Mouse (Mus musculus) liver, embryonic 15.5 days (tissue): ENCODE results near the gene Usp20. TPM values are rescaled to one million over a fixed set of nuclear protein-coding genes. Genes with fewer than 3 reads are reported as not detected.

Experiments used
- ATAC-seq: fragments of 200-750 bp; cut with Nextera tagmentation; 2 replicates; pipeline ENCODE4 v1.8.0; 2017; ENCODE audit warnings: moderate number of reproducible peaks, mild to moderate bottlenecking, moderate library complexity; ENCODE audit not compliant: insufficient read depth
- H3K27ac ChIP-seq: fragments of 300-500 bp; sonication (generic); replicated peaks from 2 replicates; pipeline ENCODE4 v1.5.1; 2015; ENCODE audit warnings: mild to moderate bottlenecking, inconsistent platforms
- H3K27me3 ChIP-seq: fragments of 300-500 bp; sonication (generic); 2 replicates; pipeline ENCODE4 v1.6.1; 2015; ENCODE audit warnings: mild to moderate bottlenecking, inconsistent platforms
- H3K36me3 ChIP-seq: fragments of 300-500 bp; sonication (generic); replicated peaks from 2 replicates; pipeline ENCODE4 v1.6.1; 2015; ENCODE audit warnings: moderate library complexity, mild to moderate bottlenecking, inconsistent platforms
- H3K4me1 ChIP-seq: fragments of 300-500 bp; sonication (generic); replicated peaks from 2 replicates; pipeline ENCODE4 v1.6.1; 2015; ENCODE audit warnings: inconsistent platforms
- H3K4me2 ChIP-seq: fragments of 300-500 bp; sonication (generic); 2 replicates; pipeline ENCODE4 v1.6.1; 2015; ENCODE audit warnings: moderate library complexity, mild to moderate bottlenecking, inconsistent platforms
- H3K4me3 ChIP-seq: fragments of 300-500 bp; sonication (generic); replicated peaks from 2 replicates; pipeline ENCODE4 v1.5.1; 2015; ENCODE audit warnings: mild to moderate bottlenecking, inconsistent platforms
- H3K9ac ChIP-seq: fragments of 300-500 bp; sonication (generic); 2 replicates; pipeline ENCODE4 v1.6.1; 2015; ENCODE audit warnings: moderate library complexity, mild to moderate bottlenecking, inconsistent platforms
- H3K9me3 ChIP-seq: fragments of 300-500 bp; sonication (generic); replicated peaks from 2 replicates; pipeline ENCODE4 v1.6.1; 2016; ENCODE audit warnings: inconsistent platforms
- WGBS: fragments of 180-500 bp; shearing (Covaris S2); methylation state at CpG from one replicate; pipeline ENCODE4 v1.1.7; 2015; ENCODE audit warnings: mixed read lengths; ENCODE audit not compliant: insufficient replicate concordance; 5-methylcytosine and 5-hydroxymethylcytosine counted together
- polyA plus RNA-seq: library from polyadenylated mRNA; unstranded; fragments of >200 nt; fragmentation: Nextera tagmentation; extraction: Ambion mirVana; gene quantifications from 2 replicates; pipeline ENCODE4 v1.2.1, GENCODE M21; 2015

The Usp20 gene
- polyA plus RNA-seq, 1 experiment from 2014 or later = 4.3 TPM

DNA sequence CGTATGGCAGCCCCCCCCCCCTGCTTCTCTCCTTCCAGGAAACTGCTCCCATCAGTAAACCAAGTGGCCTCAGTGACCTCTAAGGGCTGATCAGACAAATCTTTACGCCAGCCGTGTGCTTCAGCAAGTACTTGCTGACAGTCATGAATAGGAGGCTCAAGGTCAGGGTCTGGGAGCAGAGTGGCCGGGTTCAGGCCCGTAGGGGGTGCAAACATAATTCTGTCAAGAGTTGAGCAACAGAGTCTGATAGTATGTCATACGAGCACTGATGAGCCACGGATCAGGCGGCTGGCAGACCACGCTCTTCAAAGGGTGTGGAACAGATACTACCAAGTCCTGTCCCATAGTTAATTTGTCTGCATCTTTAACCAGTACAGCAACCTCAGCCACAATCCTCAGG, 8.1 kb downstream of the Usp20 start:
- WGBS = 69% methylated on average over 9 of the region's 9 CpGs
- Histone ChIP-seq H3K27ac (no peak overlapping the region), H3K4me2 (no peak overlapping the region), H3K9ac (no peak overlapping the region), H3K9me3 (no peaks in the 10 kb centered on the region), H3K4me1 (peaks cover 8% of the 10 kb centered on the region), H3K27me3 (no peaks in the 10 kb centered on the region), H3K4me3 (no peak overlapping the region), H3K36me3 (no peaks in the 10 kb centered on the region)
- no peak for ATAC-seq

DNA sequence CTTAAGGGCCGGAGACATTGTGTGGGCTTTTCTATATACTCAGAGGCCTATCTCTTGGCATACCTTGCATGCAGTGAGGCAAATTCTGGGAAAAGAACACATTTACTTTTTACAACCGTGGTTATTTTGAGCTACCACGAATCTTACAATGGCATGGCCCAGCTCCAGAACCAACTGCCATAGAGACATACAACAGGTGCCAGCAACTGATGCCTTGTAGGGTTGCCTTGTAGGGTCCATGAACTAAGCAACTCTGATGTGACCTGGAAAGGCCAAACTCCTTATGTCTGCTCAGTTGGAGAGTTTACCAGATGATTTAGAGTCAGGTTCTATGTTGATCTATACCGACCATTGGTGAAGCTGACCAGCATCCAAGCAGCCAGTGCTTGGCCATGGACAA, 12.8 kb downstream of the Usp20 start:
- Histone ChIP-seq H3K4me1 (0 out of 2 replicates have a peak, but pooled peaks cover 3% of the 10 kb centered on the region), H3K9me3 (no peaks in the 10 kb centered on the region), H3K9ac (no peak overlapping the region), H3K4me3 (no peak overlapping the region), H3K27ac (no peak overlapping the region), H3K27me3 (no peaks in the 10 kb centered on the region), H3K36me3 (no peaks in the 10 kb centered on the region), H3K4me2 (no peak overlapping the region)
- WGBS = 69% methylated on average over 4 of the region's 4 CpGs
- ATAC-seq = no peak

DNA sequence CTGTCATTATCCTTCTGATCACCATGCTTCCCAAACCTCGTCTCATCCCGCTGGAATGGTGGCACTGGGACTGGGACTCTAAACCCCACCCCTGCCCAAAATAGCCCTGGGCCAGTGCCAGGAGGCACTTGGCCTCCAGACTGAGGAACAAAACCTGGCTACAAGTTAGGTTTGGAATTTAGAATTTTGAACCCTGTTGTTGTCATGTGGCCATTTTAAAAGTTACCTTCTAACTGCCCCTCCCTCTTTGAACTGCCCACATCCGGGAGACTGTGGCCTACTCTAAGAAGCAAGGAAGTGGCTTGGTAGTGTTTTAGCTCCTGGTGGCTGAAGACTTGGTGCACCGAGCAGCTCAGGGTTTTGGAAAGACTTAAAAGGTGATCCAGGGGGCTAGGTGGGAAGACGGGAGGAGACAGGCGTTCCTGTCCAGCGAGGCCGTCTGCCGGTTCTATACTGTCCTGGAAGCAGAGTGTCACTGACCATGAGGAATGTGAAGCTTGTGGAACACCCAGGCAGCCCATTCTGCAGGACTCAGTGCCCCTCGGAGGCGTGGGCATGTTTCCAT, 13.4 kb downstream of the Usp20 start:
- H3K4me1 ChIP-seq = 0 out of 2 replicates have a peak, but pooled peaks cover 3% of the 10 kb centered on the region
- H3K36me3 ChIP-seq = no peaks in the 10 kb centered on the region
- H3K27me3 ChIP-seq = no peaks in the 10 kb centered on the region
- 72% methylated on average over 11 of the region's 11 CpGs for WGBS
- no peaks in the 10 kb centered on the region for H3K9me3 ChIP-seq
- no peak for ATAC-seq
- H3K4me3 ChIP-seq = no peak overlapping the region
- no peak overlapping the region for H3K27ac ChIP-seq
- no peak overlapping the region for H3K9ac ChIP-seq
- no peak overlapping the region for H3K4me2 ChIP-seq

DNA sequence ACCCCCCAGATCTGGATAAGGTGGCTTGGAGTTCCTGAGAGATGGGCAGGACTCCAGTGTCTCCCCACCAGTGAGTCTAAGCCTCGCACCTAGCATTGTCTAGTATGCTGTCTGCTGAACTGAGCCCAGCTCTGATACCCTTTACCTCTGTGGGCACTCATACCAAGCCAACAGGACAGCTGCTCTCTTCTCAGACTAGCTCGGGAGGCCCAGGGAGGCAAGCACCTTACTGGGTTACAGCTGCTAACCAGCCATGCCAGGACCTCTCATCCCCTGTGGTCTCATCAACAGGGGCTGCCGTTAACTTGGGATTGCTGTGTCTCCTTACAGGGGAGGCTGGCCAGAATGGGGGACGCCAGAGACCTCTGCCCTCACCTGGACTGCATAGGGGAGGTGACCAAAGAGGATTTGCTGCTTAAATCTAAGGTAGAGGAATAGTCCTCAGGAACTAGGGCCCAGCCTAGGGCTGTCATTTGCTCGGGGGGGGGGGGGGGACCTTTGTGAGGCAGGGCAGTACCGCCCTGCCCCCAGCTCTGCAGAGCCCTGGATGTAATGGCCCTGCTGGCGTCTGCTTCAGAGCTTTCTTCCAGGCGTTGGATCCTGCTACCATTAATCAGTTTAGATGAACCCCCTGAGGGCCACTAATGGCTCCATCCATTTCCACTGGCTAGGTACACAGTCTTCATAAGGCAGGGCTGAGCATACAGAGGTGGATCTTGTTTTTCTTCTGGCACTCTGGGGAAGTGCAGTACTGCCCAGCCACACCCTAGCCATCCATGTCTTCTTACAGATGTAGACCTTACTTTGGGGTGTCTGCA, 16.6 kb downstream of the Usp20 start:
- WGBS = 62% methylated on average over 8 of the region's 8 CpGs
- H3K36me3 ChIP-seq = no peaks in the 10 kb centered on the region
- H3K27ac ChIP-seq = no peak overlapping the region
- H3K4me2 ChIP-seq = no peak overlapping the region
- H3K27me3 ChIP-seq = no peaks in the 10 kb centered on the region
- H3K9me3 ChIP-seq = no peaks in the 10 kb centered on the region
- H3K9ac ChIP-seq = no peak overlapping the region
- no peak overlapping the region for H3K4me3 ChIP-seq
- H3K4me1 ChIP-seq = 0 out of 2 replicates have a peak, but pooled peaks cover 3% of the 10 kb centered on the region
- no peak for ATAC-seq

DNA sequence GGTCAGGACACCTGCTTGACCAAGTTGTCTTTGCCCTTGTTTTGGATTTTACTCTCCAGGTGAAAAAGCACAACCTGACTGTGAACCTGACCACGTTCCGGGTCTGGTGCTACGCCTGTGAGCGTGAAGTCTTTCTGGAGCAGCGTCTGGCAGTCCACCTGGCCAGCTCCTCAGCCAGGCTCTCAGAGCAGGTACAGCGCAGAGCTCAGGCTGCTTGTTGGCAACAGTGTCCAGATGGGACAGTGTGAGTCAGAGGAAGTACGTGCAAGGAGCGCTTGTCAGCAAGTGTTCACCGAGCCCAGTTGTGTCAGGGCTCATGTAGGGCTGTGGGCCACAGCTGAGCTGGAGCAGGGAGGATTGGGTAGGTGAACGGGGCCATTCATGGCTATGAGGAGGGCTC, 20.8 kb downstream of the Usp20 start:
- H3K4me2 ChIP-seq = no peak overlapping the region
- no peaks in the 10 kb centered on the region; the same call in 1 of the 2 replicates for H3K36me3 ChIP-seq
- no peak overlapping the region for H3K27ac ChIP-seq
- H3K9ac ChIP-seq = no peak overlapping the region
- no peak overlapping the region for H3K4me3 ChIP-seq
- 85% methylated on average over 10 of the region's 10 CpGs for WGBS
- no peak for ATAC-seq
- peaks cover 35% of the 10 kb centered on the region for H3K4me1 ChIP-seq
- H3K27me3 ChIP-seq = no peaks in the 10 kb centered on the region
- H3K9me3 ChIP-seq = no peaks in the 10 kb centered on the region

DNA sequence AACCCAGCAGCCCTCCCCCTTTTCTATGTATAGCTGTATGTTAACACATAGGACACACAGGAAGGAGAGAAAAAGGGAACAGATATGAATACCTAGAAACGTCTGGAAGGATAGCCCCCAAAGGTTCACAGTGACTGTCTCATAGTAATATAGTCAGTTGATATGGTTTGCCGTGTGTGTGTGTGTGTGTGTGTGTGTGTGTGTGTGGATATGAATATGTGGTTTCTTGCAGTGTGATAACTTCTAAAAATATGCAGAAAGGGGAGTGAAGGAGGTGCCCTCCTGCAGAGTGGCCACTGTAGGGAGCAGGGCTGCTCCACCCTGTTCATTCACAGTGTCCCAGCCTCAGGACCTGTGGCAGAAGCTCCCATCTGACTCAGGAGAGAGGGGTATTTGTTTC, 23.4 kb downstream of the Usp20 start:
- H3K27me3 ChIP-seq = no peaks in the 10 kb centered on the region
- peak overlapping the region; percentile 20; the same call in 1 of the 2 replicates for H3K9ac ChIP-seq
- peak overlapping the region; percentile 59 for H3K4me2 ChIP-seq
- 11% methylated on average over 2 of the region's 2 CpGs for WGBS
- no peaks in the 10 kb centered on the region; the same call in 1 of the 2 replicates for H3K36me3 ChIP-seq
- H3K27ac ChIP-seq = peak overlapping the region; percentile 79
- no peaks in the 10 kb centered on the region for H3K9me3 ChIP-seq
- peak; percentile 53; the same call in 1 of the 2 replicates for ATAC-seq
- peaks cover 36% of the 10 kb centered on the region for H3K4me1 ChIP-seq
- H3K4me3 ChIP-seq = peak overlapping the region; percentile 19

DNA sequence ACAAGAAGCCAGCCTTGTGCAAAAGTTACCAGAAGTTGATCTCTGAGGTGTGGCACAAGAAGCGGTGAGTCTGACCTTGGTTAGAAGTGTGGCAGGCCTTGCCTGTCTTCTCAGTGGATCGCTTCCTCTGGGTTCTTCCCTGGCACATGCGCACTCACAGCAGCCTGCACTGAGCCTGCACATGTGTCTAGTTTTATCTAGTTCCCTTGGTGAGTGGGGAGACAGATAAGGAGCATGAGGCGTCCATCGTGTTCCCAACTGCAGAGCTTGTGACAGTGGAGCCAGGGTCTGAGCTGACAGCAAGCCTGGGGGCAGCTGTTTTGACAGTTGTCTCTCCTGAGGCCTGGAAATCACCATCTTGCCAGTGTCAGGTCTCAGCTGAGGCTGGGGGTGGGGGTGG, 24.4 kb downstream of the Usp20 start:
- peak overlapping the region; percentile 79 for H3K27ac ChIP-seq
- peak overlapping the region; percentile 22; the same call in 1 of the 2 replicates for H3K9ac ChIP-seq
- H3K4me2 ChIP-seq = peak overlapping the region; percentile 59
- 16% methylated on average over 5 of the region's 5 CpGs for WGBS
- peaks cover 36% of the 10 kb centered on the region for H3K4me1 ChIP-seq
- no peaks in the 10 kb centered on the region for H3K27me3 ChIP-seq
- H3K4me3 ChIP-seq = peak overlapping the region; percentile 19
- no peaks in the 10 kb centered on the region for H3K9me3 ChIP-seq
- ATAC-seq = peak; percentile 88
- H3K36me3 ChIP-seq = no peaks in the 10 kb centered on the region; the same call in 1 of the 2 replicates

DNA sequence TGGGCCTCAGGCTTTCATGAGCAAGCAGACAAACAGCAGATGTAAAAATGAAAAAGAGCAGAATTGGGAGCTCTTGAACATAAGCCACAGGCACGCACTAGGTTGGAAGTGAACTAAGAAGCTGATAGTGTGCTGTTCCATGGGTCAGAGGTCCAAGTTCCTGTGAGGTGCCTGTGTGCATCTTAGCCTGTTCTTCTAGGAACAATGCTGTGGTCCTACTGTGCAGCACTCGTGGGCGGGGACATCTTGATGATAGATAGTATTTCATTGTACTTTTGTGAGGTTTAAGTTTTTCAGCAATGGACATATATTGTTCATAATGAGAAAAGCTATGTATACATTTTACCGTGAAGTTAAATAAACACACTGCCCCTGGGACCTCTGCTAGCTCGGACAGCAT, 25.1 kb downstream of the Usp20 start:
- peak overlapping the region; percentile 59; the same call in 1 of the 2 replicates for H3K4me2 ChIP-seq
- WGBS = 58% methylated on average over 5 of the region's 5 CpGs
- no peak overlapping the region for H3K4me3 ChIP-seq
- no peaks in the 10 kb centered on the region for H3K27me3 ChIP-seq
- H3K9me3 ChIP-seq = no peaks in the 10 kb centered on the region
- H3K36me3 ChIP-seq = no peaks in the 10 kb centered on the region; the same call in 1 of the 2 replicates
- peak overlapping the region; percentile 79 for H3K27ac ChIP-seq
- H3K4me1 ChIP-seq = peaks cover 36% of the 10 kb centered on the region
- no peak for ATAC-seq
- H3K9ac ChIP-seq = 0 out of 2 replicates have a peak overlapping the region, but pooled peaks have one; percentile 22

DNA sequence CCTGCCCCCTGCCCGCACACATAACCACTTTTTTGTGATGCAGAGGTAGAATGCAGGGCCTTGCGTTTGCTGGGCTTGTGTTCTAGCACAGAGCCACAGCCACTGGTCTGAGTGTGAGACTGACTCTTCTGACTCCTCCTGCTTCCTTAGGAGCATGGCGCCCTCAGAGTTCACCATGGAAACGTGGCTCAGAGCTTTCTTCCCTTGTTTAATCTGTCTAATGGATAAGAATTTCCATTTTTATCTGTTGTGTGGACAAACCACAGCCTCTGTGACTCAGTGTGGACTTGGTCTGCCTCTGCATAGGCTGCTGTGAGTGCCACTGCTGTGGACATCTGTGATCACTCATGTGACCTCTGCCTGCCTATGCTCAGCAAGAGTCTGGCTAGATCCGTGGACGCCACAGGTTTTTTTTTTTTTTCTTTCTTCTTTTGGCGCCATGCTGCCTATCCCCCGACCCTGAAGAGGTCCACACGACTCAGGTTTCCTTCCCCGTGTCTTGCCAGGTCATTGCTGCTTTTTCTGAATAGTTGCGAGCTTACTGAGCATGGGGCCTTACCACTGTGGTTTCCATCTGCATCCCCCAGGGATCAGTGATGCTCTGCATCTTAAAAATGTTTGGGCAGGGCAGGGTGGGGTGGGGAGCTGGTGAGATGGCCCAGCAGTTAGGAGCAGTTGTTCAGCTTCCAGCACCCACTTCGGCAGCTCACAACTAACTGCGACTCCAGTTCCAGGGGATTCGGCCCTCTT, 31.5 kb downstream of the Usp20 start:
- Histone ChIP-seq H3K9me3 (no peaks in the 10 kb centered on the region), H3K4me3 (no peak overlapping the region), H3K27ac (no peak overlapping the region), H3K27me3 (no peaks in the 10 kb centered on the region), H3K36me3 (peaks cover 12% of the 10 kb centered on the region; the same call in 1 of the 2 replicates), H3K4me1 (no peaks in the 10 kb centered on the region; the same call in 1 of the 2 replicates), H3K9ac (no peak overlapping the region), H3K4me2 (no peak overlapping the region)
- 68% methylated on average over 14 of the region's 14 CpGs for WGBS
- no peak for ATAC-seq

DNA sequence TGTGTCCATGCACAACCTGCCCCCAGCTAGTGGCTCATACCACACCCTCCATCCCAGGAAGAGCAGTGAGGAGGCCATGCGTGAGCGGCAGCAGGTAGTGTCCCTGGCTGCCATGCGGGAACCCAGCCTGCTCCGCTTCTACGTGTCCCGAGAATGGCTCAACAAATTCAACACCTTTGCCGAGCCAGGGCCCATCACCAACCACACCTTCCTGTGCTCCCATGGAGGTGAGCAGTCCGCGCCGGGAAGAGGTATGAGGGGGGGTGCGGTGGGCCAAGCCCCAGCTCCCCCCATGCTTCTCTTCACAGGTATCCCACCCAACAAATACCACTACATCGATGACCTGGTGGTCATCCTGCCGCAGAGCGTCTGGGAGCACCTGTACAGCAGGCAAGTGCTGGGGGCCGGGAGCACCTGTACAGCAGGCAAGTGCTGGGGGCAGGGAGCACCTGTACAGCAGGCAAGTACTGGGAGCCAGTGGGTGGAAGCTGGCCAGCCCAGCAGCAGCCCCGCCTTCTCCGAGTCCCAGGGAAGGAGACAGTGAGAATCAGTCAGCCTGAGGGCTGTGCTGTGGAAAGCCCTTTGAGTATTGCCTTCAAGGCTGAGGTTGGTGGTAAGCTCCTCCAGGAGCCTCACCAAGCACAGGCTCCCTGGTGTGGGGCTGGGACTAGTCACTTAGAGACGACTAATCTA, 35.7 kb downstream of the Usp20 start:
- Histone ChIP-seq H3K27ac (no peak overlapping the region), H3K4me1 (no peaks in the 10 kb centered on the region), H3K4me2 (no peak overlapping the region), H3K27me3 (no peaks in the 10 kb centered on the region), H3K4me3 (no peak overlapping the region), H3K9me3 (no peaks in the 10 kb centered on the region), H3K9ac (no peak overlapping the region), H3K36me3 (peaks cover 15% of the 10 kb centered on the region; the same call in 1 of the 2 replicates)
- no peak for ATAC-seq
- 85% methylated on average over 18 of the region's 18 CpGs for WGBS
